Mouse (Mus musculus): ENCODE data around the gene Stk39.

- TF ChIP-seq CTCF (IDR thresholded peaks at IDR 0.05; ENCODE audit: insufficient read depth, low read depth, low read length): no peak
- no peak for TF ChIP-seq POLR2A (IDR thresholded peaks at IDR 0.05; ENCODE audit: insufficient read depth, low read depth, low read length)
These were observed 218.8 kb downstream of the Stk39 start for GRCm38 (mm10) chr2:68253222-68253621.

All from olfactory bulb, adult 2 months (tissue).